Mouse (Mus musculus) kidney, adult 8-10 months (tissue): Measurements from ENCODE around the gene Gm9821.
A peak's percentile ranks its signal among the peaks of the same experiment; 100 is the strongest.

Experiments
- DNase-seq, 2 experiments: peaks; one replicate each; pipeline ENCODE4 v3.0.0; 2022

Gene Gm9821

DNA sequence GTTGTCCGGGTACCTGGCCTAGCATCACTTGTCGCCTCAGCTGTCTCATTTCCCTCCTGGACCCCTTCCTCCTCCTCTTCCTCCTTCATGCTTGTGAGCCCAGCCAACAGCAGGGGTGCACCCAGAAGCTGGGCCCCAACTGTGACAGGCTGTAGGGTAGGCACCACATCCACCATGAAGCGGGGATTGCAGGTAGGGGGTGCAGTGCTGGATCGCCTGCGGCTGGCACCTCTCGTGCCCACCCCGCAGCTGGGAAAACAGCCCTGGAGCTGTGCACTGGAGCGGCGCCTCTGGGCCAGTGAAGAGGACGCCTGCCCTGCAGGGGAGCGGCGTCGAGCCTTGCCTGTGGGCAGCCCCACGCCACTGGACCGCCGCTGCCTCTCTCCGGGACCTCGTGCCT is at the start of gene Gm9821:
Gene Gm9821, plus strand, starts transcription at position 221 of the 400 bp plus-strand sequence.
- DNase-seq = no peak

DNA sequence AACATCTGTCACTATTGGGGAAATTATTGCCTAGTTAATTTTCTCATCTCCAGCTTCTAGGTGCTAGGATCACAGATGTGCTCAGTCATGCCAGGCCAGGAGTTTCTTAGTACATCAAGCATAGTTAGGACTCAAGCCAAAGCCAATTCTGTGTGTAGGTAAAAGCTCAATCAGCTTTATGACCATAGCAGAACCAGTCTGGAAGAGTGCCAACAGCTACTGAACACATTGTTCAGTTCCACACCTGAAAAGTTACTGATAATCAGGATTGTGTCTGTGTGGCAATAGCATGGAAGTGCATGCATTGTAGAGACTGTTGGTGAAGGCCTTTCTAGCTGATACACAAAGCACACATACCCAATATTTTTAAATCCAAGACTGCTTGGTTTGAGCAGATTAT is 47.5 kb upstream of the Gm9821 start:
- no peak for DNase-seq

DNA sequence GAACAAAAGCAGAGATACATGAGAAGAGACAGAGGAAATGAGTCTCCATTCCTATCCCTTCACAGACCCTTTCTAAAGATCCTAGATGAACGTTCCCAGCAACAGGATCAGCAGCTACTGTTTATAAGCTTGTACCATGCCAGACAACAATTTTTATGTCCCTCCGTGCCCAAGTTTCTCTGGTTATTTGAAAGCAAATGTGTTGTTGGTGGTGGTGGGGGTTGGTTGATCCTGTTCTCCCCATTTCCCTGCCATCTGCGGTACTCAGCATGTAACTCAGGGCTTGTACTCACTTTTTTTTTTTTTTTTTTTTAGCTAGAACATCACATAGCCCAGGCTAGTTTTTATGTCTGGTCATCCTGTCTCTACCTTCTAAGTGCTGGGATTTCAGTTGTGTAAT is 46.4 kb upstream of the Gm9821 start:
- DNase-seq = no peak

DNA sequence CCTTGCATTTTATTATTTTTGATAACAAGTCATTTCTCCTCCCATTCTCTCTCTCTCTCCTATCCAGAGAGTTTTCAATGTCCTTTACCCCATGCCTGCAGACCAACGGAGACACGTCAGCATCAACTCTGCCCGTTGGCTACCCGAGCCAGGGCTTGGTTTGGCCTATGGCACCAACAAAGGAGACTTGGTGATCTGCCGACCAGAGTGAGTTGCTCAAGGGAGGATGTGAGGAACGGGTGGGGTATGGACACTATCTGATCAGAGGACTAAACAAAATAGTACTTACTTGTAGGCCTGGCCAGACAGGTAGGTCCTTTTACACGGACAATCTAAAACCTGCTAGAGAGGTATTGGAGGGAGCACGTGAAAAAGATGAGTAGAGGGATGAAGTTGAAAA is 45.1 kb upstream of the Gm9821 start:
- no peak for DNase-seq

DNA sequence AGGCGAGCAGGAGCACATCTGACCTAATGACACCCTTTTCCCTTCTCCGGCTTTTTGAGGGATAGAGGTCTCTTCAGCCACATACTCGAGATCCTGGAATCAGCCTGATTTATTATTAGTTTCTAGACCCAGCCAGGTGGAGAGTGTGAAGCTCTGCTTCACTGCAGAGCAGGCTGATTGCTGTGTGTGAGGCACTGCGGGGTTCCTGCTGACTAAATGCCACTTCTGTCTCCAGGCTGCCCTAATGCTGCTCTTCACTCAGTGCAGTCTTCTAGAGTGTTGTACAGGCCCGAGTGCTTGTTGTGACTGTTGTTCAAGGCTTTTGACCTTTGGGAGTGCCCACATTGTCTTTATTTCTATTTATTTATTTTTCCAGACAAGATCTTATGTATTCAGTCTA is 43.2 kb upstream of the Gm9821 start:
- DNase-seq = no peak

DNA sequence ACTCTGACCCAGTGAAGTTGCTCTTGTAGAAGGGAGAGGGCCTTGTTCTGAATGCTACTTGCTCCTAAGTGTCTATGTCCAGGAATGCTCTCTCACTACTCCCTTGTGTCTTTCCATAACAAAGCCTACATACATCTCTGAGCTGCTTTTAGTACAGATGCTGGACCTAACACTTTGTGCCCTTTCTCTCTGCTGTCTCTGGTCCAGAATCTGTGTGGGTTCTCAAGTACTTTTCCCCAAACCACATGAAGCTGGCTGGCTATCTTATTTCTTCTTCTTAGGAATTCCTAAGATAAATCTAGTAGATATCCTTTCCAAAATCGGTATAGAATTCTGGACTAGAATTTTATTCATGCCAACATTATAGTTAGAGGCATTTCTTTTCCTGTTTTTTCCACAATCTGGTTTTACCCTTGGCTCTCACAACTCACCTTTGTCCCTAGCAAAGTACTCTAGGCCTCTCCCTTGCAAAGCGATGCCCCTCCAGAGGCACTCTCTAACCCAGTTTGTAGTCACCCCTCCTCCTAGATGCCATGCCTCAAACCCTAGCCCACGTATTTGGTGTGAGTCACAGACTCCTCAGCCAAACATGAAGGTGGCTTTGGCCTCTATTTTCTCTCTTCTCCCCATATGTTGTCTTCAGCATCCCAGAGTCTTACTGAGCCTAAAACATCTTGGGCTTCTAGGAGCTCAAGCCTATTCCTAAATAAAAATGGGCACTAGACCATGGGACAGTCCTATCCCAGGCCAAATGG is 42.2 kb upstream of the Gm9821 start:
- DNase-seq = no peak

DNA sequence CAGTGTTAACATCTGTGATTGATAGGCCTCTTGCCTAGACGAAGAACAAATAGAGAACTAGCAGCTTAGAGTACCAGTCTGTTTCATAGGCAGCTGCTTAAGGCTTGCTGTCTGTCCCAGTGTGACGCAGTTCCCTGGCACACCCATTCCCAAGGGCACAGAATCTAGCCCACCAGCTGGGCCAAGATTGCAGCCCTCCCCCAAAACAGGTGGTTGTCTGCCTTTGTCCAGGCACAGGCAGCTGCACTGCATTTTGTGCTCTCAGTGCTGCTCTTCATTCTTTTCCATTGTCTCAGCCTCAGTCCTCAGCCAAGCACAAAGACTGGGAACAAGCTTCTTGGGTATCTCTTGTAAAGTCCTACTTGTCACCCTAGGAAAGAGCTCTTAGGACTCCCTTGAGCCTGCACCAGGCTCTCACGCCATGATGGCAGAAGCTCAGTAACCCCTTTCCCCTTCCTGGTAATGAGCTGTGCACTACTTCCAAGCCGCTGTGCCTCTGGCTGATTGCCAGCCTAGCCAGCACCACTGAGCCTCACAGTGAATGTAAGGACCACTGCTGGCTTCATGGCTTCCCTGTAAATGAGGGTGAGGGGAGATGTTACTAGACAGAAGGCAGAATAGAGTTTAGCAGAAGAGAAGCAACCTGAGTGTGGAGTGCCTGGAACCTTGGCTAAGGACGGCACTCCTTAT is 40.7 kb upstream of the Gm9821 start:
- DNase-seq = no peak

DNA sequence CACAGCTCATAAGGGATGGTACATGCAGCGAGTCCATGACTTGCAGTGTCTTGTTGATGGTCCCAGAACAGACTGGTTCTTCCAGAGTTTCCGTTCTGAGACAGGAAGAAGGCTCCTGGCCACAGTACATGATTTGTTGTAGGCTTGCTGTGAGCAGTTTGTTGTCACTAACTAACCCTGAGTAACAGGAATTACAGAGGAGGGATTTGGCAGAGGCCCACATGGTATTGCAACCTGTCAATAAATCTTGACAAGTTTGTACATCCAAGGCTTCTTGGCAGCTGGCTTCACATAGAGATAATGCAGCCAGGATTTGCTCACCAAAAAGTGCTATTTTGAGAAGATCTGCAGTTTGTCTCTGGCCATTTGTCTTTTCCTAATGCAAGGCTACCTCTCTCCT is 39.4 kb upstream of the Gm9821 start:
- no peak for DNase-seq

DNA sequence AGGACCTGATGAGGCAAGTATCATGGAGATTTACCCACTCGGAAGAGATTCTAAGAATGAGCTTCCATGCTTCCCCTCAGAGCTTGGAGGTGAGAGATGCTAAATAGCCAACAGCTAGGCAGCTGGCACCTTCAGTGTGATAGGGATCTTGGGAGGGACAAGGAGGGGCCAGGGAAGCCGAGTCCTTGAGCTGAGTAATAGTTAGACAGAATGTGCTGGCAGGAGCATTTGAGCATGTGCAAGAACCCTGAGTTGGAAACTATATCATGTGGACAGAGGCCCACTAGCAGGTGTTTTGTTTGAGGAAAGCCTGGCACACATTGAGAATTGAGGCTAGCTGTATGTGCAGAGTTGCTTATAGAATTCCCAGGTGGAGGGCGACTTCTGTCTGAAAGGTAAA is 32.9 kb upstream of the Gm9821 start:
- no peak for DNase-seq

DNA sequence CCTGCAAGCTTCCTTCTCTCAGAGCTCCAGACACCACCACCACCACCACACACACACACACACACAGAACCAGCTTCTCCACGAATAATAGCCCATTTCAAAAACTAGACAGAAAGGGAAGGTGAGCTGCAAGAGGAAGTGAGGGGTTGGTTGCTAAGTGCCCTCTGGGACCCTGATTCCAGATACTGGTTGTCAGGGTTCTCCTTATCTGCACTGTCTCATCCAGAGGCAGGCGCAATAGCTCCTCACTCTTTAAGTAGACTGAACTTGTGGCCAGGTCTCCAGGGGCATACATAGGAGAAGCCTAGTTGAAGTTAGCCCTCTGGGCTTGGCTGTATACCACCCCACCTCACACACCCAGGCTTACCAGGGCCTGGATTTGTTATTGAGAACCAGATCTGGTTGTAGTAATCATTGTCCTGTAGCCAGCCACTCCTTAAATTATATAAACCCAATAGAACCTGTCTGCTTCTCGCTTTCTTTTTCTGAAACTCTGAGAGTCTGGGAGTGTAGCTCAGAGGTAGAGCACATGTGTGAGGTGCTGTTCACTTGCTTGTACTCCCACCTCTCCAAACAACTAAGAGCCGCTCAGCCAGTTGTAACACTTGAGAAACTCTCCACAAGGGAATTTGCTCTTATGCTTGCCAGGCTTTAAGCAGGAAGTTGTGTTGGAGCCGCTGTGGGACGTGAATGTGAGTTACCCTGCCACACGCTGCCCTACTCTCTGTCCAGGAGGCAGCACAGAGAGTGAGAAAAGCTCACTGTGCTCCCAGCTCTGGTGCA is 32.0 kb upstream of the Gm9821 start:
- DNase-seq = no peak

DNA sequence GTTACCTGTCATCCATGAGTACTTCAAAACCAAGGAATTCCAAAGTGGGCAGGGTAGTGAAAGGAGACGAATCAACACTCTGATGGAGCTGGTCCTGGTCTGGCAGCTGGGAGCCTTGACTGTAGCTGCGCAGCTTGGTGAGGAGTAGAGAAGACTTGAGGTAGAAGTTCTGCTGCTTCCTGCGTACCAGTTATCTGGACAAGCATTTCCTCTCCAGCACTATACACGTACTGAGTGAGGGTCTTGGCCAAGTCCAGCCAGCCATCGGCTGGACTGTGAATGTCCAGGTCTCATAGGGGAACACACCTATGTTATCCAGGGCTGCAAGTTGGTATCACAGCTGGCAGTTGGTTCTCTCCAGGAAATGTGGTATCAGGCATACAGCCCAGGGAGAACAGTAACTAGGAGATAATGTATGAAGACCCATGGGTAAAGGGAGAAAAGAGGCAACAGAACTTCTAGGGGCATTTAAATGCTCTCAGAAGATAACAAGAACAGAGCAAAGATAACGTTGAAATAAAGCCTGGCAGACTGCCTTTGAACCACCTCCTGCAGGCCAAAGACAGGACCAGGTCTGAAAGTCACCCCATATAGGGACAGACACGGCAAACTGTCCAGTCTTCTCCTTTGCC is 29.0 kb upstream of the Gm9821 start:
- no peak for DNase-seq

DNA sequence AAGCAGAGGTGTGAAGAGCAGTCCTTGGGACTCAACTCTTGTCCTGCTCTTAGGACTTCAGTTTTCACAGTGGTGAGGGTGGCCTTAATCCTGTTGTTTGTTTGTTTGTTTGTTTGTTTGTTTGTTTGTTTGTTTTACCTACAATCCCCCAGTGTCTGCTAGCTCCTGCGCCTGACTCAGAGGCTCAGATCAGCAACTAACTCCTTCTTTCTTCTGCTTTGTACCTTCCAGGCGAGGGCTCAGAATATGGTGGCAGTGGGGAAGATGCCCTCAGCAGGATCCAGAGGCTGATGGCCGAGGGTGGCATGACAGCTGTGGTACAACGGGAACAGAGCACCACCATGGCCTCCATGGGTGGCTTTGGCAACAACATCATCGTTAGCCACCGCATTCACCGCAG is 28.4 kb upstream of the Gm9821 start:
- no peak for DNase-seq

DNA sequence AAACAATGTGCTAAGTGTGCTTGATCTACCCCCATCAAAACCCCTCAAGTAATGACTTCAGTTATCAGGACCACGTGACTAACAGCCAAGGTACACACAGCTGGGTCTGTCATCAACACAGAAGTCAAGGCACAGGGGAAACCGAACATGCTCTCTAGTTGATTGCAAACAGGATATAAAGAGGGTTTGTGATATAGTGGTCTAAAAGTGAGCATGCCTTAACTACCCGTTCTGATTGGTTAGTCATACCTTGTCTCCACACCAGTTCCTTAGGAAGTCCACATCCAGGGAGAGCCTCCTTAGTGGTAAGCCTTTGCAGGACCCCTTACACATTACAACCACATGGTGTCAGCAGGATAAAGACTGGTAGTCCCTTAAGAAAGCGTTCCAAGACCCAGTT is 25.4 kb upstream of the Gm9821 start:
- DNase-seq = no peak

DNA sequence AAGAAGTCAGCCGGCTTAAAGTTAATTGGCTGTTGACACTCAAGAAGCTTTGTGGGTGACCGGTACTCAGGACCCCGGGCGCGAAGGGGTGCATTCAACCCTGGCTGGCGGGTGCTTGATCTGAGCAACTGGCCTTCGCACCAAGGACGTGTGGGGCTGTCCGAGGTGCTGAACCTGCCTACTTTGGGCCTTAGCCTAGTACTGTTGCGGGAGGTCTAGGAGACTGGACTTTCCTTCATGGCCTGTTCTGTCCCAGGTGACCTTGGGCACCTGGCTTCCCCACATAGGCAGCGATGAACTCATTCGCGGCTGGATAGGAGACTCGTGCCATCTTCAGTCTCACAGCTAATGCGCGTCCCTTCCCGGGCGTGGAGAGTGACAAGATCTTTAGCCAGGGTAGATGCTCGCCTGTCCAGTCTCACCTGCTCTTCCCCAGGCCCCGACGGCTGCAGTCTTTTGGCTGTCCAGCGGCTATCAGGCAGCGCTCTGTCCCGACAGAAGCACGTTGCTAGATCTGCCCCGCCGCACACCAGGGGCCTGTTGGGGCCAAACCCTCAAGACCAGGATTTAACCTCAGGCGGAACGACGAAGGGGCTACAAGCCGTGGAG is 24.2 kb upstream of the Gm9821 start:
- DNase-seq = peak; percentile 69 to 83

DNA sequence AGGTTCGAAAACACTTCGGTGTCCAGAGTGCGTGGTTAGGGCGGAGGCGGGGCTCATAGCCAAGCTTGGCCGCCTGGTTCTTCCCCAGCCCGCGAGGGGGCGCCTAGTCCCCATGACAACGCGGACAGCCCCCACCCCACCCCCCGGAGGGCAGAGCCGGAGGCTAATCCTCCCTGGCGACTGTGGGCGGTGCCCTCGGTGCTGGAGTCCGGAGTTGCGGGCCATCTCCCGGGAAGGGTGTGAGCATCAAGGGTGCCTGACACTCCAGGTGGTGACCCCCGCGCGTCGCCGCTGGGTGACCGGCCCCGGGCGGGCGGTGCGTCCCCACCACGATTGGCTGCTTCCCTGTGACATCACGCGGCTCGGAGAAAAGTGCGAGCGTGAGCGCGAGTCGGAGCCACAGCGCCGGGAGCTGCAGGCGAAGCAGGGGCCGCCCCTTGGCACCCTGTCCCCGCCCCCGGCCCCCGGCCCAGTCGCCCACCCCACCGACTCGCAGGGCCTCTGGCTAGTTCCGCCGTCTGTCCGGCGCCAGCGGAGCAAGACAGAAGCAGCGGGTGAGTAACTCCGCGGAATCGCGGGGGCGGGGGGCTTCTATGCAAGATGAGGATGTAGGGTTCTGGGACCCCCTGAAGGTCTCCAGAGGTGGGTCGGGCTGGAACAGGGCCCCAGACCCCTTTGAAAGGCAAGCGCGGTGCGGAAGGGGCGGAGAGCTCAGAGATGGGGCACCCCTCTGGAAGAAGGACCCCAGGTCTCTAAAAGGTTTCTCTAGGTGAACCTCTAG is 23.5 kb upstream of the Gm9821 start:
- DNase-seq = peak in 1 of 2 experiments; percentile 32

DNA sequence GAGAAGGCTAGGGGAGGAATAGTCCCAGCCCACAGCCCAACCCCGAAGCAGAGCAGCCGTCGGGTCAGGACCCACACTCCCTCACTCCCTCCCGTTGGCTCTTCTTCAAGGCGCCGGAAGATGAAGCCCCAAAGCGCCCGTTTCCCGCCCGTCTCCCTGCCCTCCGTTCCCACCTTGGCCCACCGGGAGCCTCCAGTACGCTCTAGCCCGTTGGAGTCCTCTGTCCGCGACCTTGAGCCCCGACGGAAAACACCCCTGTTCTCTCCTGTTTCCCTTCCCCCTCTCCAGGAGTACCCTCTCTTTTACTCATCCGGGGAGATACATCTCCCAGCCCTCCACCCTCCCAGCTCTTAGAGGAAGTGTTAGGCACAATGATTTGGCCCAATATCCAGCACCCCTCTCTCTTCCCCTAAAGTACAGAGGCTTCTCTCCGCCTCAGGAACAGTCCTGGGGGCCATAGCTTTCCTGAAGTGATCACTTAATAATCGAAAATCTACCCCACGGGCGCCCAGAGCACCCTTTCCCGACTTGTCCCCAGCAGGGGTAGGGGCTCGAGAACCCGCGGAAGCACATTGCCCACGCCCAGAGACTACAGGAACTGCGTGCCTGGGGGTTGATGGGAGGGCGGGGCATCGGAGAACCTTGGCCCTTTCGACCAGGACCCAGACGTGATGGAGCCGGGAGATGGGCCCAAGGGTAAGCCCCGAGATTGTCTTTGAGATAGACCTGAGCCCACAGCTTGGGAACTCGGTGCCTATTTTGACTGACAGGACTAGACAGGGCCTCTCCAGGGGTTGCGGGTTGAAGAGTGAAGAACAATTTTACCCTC is 22.7 kb upstream of the Gm9821 start:
- DNase-seq = no peak

DNA sequence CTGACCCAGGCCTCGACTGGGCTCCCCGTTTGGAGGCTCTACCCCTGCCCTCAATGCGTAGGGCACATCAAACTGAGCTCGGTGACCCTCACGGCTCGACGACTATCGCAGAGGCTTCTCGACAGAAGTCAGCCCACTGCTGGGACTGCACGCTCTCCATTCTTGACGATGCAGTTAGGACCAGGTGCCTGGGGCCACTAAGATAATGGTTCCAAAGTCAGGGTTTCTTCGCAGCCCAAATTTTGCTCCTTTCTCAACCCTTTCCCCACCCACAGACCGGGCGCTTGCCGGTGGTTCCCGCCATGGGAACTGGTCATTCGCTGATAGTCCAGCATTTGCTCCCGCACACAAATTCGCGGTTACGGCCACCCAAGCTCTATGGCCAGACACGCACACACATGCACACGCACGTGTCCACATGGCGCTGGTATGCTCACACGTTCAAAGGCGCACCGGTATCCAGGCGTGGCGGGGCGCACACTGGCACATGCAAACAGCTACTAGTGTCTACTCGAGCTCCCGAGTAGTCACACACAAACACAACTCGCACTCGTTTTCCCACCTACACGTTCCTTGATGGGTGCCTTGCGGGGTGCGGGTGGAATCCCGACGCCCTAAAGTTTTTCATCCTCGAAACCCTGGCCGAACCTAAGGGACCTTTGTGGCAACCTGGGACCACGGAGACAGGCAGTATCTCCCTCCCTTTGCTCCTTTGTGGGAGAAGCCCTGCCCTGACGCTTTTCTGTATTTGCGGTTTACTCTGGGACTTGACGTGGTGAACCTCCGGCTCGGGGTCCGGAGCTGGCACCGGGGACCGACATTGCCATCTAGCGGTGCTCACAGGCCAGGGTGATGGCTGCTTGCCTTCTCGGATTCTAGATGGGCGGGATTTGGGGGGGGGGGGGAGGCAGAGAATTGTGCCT is 21.8 kb upstream of the Gm9821 start:
- DNase-seq = peak in 1 of 2 experiments; percentile 63

DNA sequence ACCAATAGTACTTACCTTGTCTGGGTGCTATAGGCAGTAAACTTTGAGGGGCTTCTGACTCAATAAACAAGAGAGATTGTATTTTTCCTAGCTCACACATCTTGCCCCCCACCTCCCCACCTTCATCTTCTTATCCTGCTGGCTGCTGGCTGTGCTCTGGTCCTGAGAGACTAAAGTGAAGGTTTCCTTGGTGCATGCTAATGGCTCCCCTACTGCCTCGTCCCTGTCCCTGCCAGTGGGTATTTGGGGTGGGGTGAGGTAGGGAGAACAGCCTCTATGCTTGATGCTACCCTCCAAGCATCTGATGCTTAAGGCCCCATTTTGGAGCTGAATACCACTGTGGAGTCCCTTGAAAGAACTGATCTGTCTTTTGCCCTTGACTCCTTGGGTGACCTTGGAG is 20.8 kb upstream of the Gm9821 start:
- DNase-seq = no peak

DNA sequence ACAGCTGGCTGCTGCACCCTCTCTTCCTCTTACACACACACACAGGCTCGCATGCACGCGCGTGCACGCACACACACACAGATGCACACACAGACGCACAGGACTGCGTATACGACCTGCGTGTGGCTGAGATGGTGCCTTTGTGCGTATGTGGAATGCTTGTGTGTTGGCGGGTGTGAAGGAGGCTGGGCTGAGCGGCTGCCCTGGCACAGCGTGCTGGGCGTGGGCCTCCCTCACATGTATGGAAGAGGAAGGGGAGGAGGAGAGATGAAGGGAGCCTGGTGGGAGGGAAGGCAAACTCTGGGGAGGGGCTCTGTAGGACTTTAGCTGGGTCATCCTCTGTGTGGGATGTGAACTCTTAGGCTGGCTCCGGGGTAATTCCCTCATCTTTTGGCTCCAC is 20.1 kb upstream of the Gm9821 start:
- no peak for DNase-seq

DNA sequence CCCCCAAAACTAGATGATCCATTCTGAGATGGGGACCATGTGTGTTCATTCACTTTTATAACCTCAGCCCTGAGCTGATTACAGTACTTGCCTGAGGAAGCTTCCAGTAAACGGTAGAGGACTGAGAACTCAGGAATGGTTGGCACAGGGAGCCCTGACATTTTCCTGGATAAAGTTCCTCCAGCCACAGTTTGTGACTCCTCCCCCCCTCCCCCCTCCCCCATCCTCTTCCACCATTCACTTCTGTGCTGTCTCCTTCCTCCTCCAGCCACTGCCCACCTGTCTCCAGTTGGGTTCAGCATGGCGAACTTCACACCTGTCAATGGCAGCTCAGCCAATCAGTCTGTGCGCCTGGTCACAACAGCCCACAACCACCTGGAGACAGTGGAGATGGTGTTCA is 18.6 kb upstream of the Gm9821 start, which contains the start of gene Chrm4:
Gene Chrm4, plus strand, starts transcription at position 301 of the 400 bp plus-strand sequence.
- DNase-seq = no peak
